Mouse (Mus musculus) liver, adult 2 months (tissue): ENCODE data around the gene Gm7138.

ENCODE experiments used
- CTCF ChIP-seq: fragments of 200-500 bp; IDR thresholded peaks from 2 replicates; pipeline ENCODE4 v1.5.1; 2011; ENCODE audit warnings: low read depth, low read length, control low read depth
- POLR2A ChIP-seq: fragments of 200-500 bp; IDR thresholded peaks from 2 replicates; pipeline ENCODE4 v1.6.1; 2011; ENCODE audit warnings: low read length, control low read depth; ENCODE audit not compliant: insufficient read depth; ENCODE audit errors: extremely low read depth

- TF ChIP-seq CTCF (no peak), POLR2A (no peak)
These were observed 42.5 kb upstream of the Gm7138 start for GRCm38 (mm10) chr10:77819203-77819602.
